Mouse (Mus musculus): Measurements from ENCODE around the gene Tspear.

GRCm38 (mm10) chr10:77895562-77895961, 209.2 kb downstream of the Tspear start:
- no peak for TF ChIP-seq CTCF (IDR thresholded peaks at IDR 0.05; ENCODE audit: borderline replicate concordance, extremely low read depth, insufficient read depth, insufficient read length)
- TF ChIP-seq POLR2A (IDR thresholded peaks at IDR 0.05; ENCODE audit: borderline replicate concordance, extremely low read depth, insufficient read depth, insufficient read length, poor library complexity, severe bottlenecking): no peak

Measured in brain, embryonic 14.5 days (tissue).